Mouse (Mus musculus): ENCODE data around the gene Elk4. TPM values are rescaled to one million over a fixed set of nuclear protein-coding genes. Genes with fewer than 3 reads are reported as not detected.
A peak's percentile ranks its signal among the peaks of the same experiment; 100 is the strongest.

Gene Elk4
- polyA plus RNA-seq, 1 experiment from 2014 or later, result 15.2 TPM

DNA sequence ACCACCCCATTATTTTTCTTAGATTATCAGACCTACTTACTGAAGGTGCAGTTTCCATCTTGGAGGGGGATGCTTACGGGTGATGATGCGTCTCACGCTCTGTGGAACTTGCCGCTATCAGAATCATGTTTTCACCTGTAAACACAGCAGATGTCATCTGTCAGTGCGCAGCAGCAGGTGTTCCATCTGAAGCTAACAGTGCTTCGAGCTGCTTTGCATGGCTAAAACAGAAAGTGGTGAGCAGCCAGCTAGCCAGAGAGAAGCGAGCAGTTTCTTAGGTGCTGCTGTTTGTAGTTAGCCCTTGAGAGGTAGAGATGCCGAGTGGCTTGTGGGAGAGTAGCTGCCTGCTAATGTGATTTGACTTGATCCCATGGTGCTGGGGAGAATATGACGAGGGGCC is 21.0 kb downstream of the Elk4 start:
- H3K9me3 ChIP-seq, result no peaks in the 10 kb centered on the region
- ATAC-seq, result no peak
- H3K4me1 ChIP-seq (replicated peaks), result no peaks in the 10 kb centered on the region
- H3K9ac ChIP-seq, result no peak overlapping the region
- no peaks in the 10 kb centered on the region for H3K27me3 ChIP-seq (replicated peaks)
- no peak overlapping the region for H3K27ac ChIP-seq
- H3K4me2 ChIP-seq (replicated peaks), result no peak overlapping the region
- 91% methylated on average over 9 of the region's 9 CpGs for WGBS
- H3K4me3 ChIP-seq (replicated peaks), result no peak overlapping the region
- H3K36me3 ChIP-seq, result peaks cover 12% of the 10 kb centered on the region

GRCm38 (mm10) chr1:132030574-132030973 is 23.2 kb downstream of the Elk4 start:
- WGBS, result 67% methylated on average over 2 of the region's 2 CpGs
- no peak for ATAC-seq

GRCm38 (mm10) chr1:132032172-132032571 is 24.8 kb downstream of the Elk4 start:
- H3K27me3 ChIP-seq (replicated peaks), result no peaks in the 10 kb centered on the region
- H3K36me3 ChIP-seq, result peaks cover 9% of the 10 kb centered on the region; the same call in 1 of the 2 replicates
- H3K4me2 ChIP-seq (replicated peaks), result no peak overlapping the region
- no peak overlapping the region for H3K9ac ChIP-seq
- H3K27ac ChIP-seq, result no peak overlapping the region
- no peak for ATAC-seq
- H3K4me3 ChIP-seq (replicated peaks), result no peak overlapping the region
- H3K4me1 ChIP-seq (replicated peaks), result no peaks in the 10 kb centered on the region
- WGBS, result 84% methylated on average over 7 of the region's 7 CpGs
- no peaks in the 10 kb centered on the region for H3K9me3 ChIP-seq

More at GRCm38 (mm10) chr1:132030574-132030973, 23.2 kb downstream of the Elk4 start:
- Histone ChIP-seq H3K27me3 (replicated peaks) (no peaks in the 10 kb centered on the region), H3K9ac (no peak overlapping the region), H3K4me3 (replicated peaks) (no peak overlapping the region), H3K4me2 (replicated peaks) (no peak overlapping the region), H3K27ac (no peak overlapping the region), H3K9me3 (no peaks in the 10 kb centered on the region), H3K36me3 (peaks cover 9% of the 10 kb centered on the region; the same call in 1 of the 2 replicates), H3K4me1 (replicated peaks) (no peaks in the 10 kb centered on the region)

DNA sequence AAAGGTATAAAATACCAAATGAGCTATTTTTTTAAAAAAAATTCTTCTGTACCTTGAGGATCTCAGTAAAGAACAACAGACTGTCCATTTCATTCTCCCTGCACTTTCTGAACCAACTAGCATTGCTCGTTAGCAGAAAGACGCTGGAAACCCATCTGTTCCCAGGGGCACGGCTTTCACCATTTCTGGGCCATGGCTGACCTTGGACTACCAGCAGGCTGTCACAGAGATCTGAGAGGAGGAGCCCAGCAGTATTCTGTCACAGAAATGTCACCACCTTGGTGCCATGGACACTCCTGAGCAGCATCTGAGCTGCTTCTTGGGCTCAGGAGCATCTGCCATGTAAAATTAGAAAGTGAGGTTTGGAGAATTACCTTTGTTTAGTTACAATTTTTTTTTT is 30.3 kb downstream of the Elk4 start:
- H3K4me3 ChIP-seq (replicated peaks), result no peak overlapping the region
- peaks cover 9% of the 10 kb centered on the region for H3K36me3 ChIP-seq
- no peaks in the 10 kb centered on the region for H3K27me3 ChIP-seq (replicated peaks)
- H3K4me1 ChIP-seq (replicated peaks), result no peaks in the 10 kb centered on the region
- H3K4me2 ChIP-seq (replicated peaks), result no peak overlapping the region
- 77% methylated on average over 3 of the region's 3 CpGs for WGBS
- no peak for ATAC-seq
- H3K27ac ChIP-seq, result no peak overlapping the region
- H3K9me3 ChIP-seq, result no peaks in the 10 kb centered on the region
- H3K9ac ChIP-seq, result no peak overlapping the region

DNA sequence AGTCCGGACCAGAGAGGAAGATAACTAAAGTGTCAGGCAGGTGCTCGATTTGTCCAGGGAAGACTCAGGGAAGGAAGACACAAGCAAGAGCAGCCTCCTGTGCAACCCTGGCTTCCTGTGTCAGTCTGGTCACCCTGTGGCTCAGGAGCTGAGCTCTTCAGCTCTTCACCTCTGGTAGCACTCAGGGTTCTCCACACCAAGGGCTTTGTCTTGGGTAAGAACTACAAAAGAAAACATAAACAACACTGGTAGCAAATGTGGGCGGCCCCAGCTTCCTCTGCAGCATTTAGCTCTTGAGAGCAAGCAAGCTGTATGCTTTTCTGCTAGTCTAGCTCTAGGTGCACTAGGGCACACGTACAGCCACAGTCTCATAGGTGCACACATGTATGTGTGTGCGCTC is 31.3 kb downstream of the Elk4 start:
- no peak overlapping the region for H3K27ac ChIP-seq
- H3K27me3 ChIP-seq (replicated peaks), result no peaks in the 10 kb centered on the region
- WGBS, result 76% methylated on average over 5 of the region's 5 CpGs
- no peak overlapping the region for H3K4me3 ChIP-seq (replicated peaks)
- H3K9me3 ChIP-seq, result no peaks in the 10 kb centered on the region
- no peaks in the 10 kb centered on the region for H3K4me1 ChIP-seq (replicated peaks)
- no peak overlapping the region for H3K4me2 ChIP-seq (replicated peaks)
- no peak for ATAC-seq
- peaks cover 4% of the 10 kb centered on the region; the same call in 1 of the 2 replicates for H3K36me3 ChIP-seq
- H3K9ac ChIP-seq, result no peak overlapping the region

GRCm38 (mm10) chr1:132040201-132040621 is 32.8 kb downstream of the Elk4 start:
- H3K4me1 ChIP-seq (replicated peaks), result no peaks in the 10 kb centered on the region
- ATAC-seq, result peak; percentile 65; the same call in 1 of the 2 replicates
- H3K9me3 ChIP-seq, result no peaks in the 10 kb centered on the region
- no peak overlapping the region for H3K27ac ChIP-seq
- H3K36me3 ChIP-seq, result peaks cover 3% of the 10 kb centered on the region; the same call in 1 of the 2 replicates
- no peak overlapping the region for H3K4me3 ChIP-seq (replicated peaks)
- WGBS, result 63% methylated on average over 9 of the region's 9 CpGs
- H3K4me2 ChIP-seq (replicated peaks), result no peak overlapping the region
- no peaks in the 10 kb centered on the region for H3K27me3 ChIP-seq (replicated peaks)
- H3K9ac ChIP-seq, result no peak overlapping the region

- 65% methylated on average over 4 of the region's 4 CpGs for WGBS
- ATAC-seq, result no peak
- H3K27ac ChIP-seq, result no peak overlapping the region
These were observed 36.4 kb downstream of the Elk4 start for GRCm38 (mm10) chr1:132043759-132044158.

DNA sequence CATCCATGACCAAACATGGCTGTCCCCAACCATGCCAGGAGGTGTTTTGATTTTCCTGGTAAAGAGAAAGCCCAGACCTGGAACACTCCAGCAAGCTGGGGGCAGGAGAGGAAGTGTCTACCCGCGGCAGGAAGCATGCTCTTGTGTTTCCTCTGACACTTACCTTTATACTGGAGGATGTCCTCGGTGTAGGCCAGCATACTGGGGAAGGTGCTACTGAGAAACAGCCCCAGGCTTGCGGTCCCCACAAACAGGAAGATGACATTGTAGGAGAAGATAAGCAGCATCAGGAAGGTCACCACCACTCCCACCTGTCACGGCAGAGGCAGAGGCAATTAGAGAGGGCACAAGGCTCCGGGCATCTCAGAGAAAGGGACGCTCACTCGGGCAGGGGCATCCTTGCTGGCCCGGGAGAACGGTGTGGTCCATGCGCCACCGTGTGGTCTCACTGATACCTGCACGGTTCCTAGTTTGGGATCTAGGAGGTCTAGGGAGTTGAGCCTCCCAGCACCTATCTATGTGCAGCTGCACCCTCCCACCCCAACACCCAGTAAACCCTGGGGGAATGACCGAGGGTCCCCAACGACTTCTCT is 38.8 kb downstream of the Elk4 start:
- Histone ChIP-seq H3K4me1 (replicated peaks) (no peaks in the 10 kb centered on the region), H3K9ac (no peak overlapping the region), H3K36me3 (no peaks in the 10 kb centered on the region), H3K27ac (no peak overlapping the region), H3K4me3 (replicated peaks) (no peak overlapping the region), H3K27me3 (replicated peaks) (no peaks in the 10 kb centered on the region), H3K4me2 (replicated peaks) (no peak overlapping the region), H3K9me3 (no peaks in the 10 kb centered on the region)
- WGBS, result 20% methylated on average over 15 of the region's 15 CpGs
- ATAC-seq, result 0 out of 2 replicates have a peak, but pooled peaks have one; percentile 61

More at GRCm38 (mm10) chr1:132043759-132044158, 36.4 kb downstream of the Elk4 start:
- Histone ChIP-seq H3K27me3 (replicated peaks) (no peaks in the 10 kb centered on the region), H3K4me1 (replicated peaks) (no peaks in the 10 kb centered on the region), H3K4me2 (replicated peaks) (no peak overlapping the region), H3K4me3 (replicated peaks) (no peak overlapping the region), H3K36me3 (no peaks in the 10 kb centered on the region), H3K9ac (no peak overlapping the region), H3K9me3 (no peaks in the 10 kb centered on the region)

GRCm38 (mm10) chr1:132051746-132052145 is 44.3 kb downstream of the Elk4 start:
- Histone ChIP-seq H3K4me3 (replicated peaks) (no peak overlapping the region), H3K9me3 (no peaks in the 10 kb centered on the region), H3K36me3 (no peaks in the 10 kb centered on the region), H3K27ac (no peak overlapping the region), H3K4me2 (replicated peaks) (no peak overlapping the region), H3K27me3 (replicated peaks) (no peaks in the 10 kb centered on the region), H3K4me1 (replicated peaks) (no peaks in the 10 kb centered on the region), H3K9ac (no peak overlapping the region)
- no peak for ATAC-seq
- 77% methylated on average over 3 of the region's 3 CpGs for WGBS

- no peaks in the 10 kb centered on the region for H3K36me3 ChIP-seq
- H3K9me3 ChIP-seq, result no peaks in the 10 kb centered on the region
- H3K4me2 ChIP-seq (replicated peaks), result no peak overlapping the region
- peaks cover 7% of the 10 kb centered on the region for H3K4me1 ChIP-seq (replicated peaks)
- no peak overlapping the region for H3K27ac ChIP-seq
- WGBS, result 74% methylated on average over 3 of the region's 3 CpGs
- no peak for ATAC-seq
- no peak overlapping the region for H3K9ac ChIP-seq
- no peaks in the 10 kb centered on the region for H3K27me3 ChIP-seq (replicated peaks)
- no peak overlapping the region for H3K4me3 ChIP-seq (replicated peaks)
These were observed 47.0 kb downstream of the Elk4 start for GRCm38 (mm10) chr1:132054387-132054786.

DNA sequence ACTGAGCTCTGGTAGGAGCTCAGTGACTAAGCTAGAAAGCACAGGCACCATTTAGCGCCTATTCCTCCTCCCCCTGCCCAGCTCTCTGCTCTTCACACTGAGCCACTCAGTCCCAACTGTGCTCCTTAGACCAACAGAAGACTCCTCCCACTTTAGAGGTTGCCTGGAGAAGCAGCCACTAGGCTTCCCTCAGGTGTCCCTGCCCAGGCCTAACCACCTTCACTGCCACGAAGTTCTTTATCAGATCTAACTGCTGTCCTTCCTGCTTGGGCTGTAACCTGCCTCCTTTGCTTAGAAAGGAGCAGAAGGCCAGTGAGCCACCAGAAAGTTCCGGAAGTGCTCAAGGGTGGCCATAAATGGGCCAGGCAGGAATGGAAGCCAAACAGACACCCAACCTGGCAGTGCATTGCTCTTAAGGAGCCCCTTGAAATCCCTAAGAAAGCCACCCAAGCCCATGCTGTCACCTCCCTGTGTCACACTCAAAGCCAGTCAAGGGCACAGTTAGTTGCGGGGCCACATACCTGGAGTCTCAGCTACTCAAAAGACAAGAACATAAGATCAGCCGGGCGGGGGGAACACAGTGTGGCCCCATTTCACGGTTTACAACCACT is 47.8 kb downstream of the Elk4 start:
- Histone ChIP-seq H3K27me3 (replicated peaks) (no peaks in the 10 kb centered on the region), H3K36me3 (no peaks in the 10 kb centered on the region), H3K9me3 (no peaks in the 10 kb centered on the region), H3K4me2 (replicated peaks) (no peak overlapping the region), H3K9ac (no peak overlapping the region), H3K27ac (no peak overlapping the region), H3K4me3 (replicated peaks) (no peak overlapping the region), H3K4me1 (replicated peaks) (peaks cover 9% of the 10 kb centered on the region)
- 77% methylated on average over 7 of the region's 7 CpGs for WGBS
- ATAC-seq, result peak; percentile 46

DNA sequence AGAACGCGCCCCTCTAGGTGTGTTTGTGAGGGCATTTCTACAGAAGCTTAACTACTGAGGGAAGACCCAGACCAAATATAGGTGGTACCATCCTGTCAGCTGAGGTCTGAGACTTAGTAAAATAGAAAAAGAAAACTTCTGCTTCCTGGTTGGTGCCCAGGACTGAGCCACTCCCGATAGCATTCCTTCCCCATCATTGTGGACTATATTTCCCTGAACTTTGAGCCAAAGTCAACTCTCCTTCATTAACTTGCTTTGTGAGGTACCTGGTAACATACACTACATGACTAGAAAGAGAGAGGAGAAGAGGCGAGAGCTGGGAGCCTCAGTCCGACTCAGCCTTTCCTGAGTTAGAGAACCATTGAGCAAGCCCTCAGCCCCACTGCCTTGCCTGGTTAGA is 51.2 kb downstream of the Elk4 start:
- Histone ChIP-seq H3K4me2 (replicated peaks) (no peak overlapping the region), H3K9ac (no peak overlapping the region), H3K9me3 (no peaks in the 10 kb centered on the region), H3K27ac (no peak overlapping the region), H3K27me3 (replicated peaks) (no peaks in the 10 kb centered on the region), H3K36me3 (no peaks in the 10 kb centered on the region), H3K4me1 (replicated peaks) (peaks cover 11% of the 10 kb centered on the region), H3K4me3 (replicated peaks) (no peak overlapping the region)
- WGBS, result 84% methylated on average over 5 of the region's 5 CpGs
- peak; percentile 37 for ATAC-seq

Measured in intestine, embryonic 15.5 days (tissue).